Mouse (Mus musculus): ENCODE measurements around the gene Dtx4. TPM values are rescaled to one million over a fixed set of nuclear protein-coding genes. Genes with fewer than 3 reads are reported as not detected.

The Dtx4 gene
- polyA plus RNA-seq, 1 experiment from 2014 or later, result 15.0 TPM

DNA sequence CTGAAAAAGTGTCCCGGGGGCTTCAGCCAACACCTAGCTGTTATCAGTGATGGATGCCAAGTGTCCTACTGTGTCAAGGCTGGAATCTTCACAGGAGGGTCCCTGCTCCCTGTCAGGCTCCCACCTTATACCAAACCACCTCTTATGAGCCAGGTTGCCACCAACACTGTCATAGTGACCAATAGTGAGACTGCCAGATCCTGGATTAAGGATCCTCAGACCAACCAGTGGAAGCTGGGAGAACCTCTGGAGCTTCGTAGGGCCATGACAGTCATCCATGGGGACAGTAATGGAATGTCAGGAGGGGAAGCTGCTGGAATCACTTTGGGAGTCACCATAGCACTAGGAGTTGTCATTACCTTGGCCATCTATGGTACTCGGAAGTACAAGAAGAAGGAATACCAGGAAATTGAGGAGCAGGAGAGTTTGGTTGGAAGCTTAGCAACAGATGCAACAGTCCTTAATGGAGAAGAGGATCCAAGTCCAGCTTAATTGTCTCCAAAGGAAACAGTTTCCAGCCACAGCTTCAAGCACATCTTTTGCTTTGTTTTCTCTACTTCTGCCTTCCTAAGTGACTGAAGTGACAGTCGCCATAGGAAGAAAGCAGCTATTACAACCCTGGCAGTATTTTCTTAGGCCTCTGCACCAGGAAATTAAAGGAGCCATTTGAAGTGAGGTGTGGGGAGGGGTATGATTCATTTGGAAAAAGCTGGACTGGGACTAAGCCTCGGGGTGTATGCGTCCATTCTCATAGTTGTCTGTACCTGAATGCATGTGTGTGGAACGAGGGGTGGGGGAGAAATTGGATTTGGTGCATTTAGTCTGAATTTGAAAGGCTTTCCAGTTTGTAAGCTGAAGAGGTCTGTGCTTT is 38.2 kb downstream of the Dtx4 start:
- 73% methylated on average over 7 of the region's 7 CpGs for WGBS
- no peaks in the 10 kb centered on the region for H3K4me1 ChIP-seq (replicated peaks)
- H3K4me3 ChIP-seq (replicated peaks), result no peak overlapping the region
- no peak for ATAC-seq
- no peak overlapping the region for H3K9ac ChIP-seq
- H3K9me3 ChIP-seq, result no peaks in the 10 kb centered on the region
- no peak overlapping the region for H3K4me2 ChIP-seq (replicated peaks)
- no peaks in the 10 kb centered on the region for H3K27me3 ChIP-seq (replicated peaks)
- no peak overlapping the region for H3K27ac ChIP-seq
- peaks cover 4% of the 10 kb centered on the region; the same call in 1 of the 2 replicates for H3K36me3 ChIP-seq

GRCm38 (mm10) chr19:12460282-12461249 is 40.7 kb downstream of the Dtx4 start, which contains the start of gene Mpeg1:
Gene Mpeg1 (plus strand): TSS chr19:12460779.
- WGBS, result 70% methylated on average over 11 of the region's 11 CpGs
- Histone ChIP-seq H3K27ac (no peak within 1 kb of the TSS), H3K9me3 (no peaks in the 10 kb centered on the region), H3K36me3 (no peaks in the 10 kb centered on the region), H3K27me3 (replicated peaks) (no peaks in the 10 kb centered on the region), H3K4me1 (replicated peaks) (no peaks in the 10 kb centered on the region), H3K9ac (no peak within 1 kb of the TSS), H3K4me2 (replicated peaks) (no peak within 1 kb of the TSS), H3K4me3 (replicated peaks) (no peak within 1 kb of the TSS)
- ATAC-seq, result no peak

DNA sequence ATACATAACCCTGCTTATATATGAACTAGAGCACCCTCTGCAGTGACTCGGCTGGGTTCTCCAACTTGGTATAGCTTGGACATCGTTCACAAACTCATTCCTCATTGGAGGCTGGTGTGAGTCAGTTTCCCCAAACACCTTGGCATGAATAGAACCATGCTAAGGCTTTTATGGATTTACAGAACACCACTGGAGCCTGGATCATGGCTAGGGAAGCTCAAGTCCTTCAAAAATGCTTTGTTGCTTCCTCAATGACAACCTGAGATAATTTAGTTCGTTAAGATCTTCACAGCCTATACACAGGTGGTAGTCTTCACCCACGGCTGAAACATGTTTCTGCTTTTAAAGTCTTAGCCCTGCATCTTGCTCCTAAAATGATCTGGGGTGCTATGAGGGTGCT is 41.7 kb downstream of the Dtx4 start:
- WGBS, result 72% methylated on average over 4 of the region's 4 CpGs

DNA sequence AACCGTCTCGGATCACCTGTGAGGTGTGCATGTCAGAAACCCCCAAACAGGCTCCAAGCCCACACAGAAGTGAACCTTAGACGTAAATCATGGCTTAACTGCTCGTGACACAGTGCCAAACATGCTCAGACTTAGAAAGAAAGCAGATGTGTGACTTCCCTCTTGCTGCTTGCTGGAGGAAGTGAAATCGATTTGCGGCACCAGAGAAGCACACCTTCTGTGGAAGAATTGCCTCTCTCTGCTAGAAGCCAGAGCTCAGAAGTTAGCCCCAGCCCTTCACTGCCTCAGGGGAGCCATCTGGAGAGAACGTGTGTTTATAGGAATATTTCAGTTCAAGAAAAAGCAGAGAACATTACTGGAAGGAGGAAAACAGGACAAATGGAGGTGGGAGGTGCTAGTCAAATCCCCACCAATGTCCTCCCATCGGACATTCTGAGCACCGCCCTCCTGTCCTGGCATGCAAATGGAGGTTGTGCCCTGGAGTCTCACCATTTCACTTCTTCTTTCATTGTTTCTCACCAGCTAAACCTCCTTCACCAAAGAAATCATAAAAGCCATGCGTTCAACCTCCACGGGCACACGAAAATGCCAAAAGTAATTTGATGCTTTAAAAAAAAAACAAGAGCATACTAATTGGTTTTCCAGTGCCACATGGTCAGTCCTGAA is 43.7 kb downstream of the Dtx4 start:
- Histone ChIP-seq H3K27ac (peak overlapping the region; percentile 36; the same call in 1 of the 2 replicates), H3K4me1 (replicated peaks) (no peaks in the 10 kb centered on the region), H3K9me3 (no peaks in the 10 kb centered on the region), H3K4me3 (replicated peaks) (no peak overlapping the region), H3K4me2 (replicated peaks) (peak overlapping the region; percentile 26), H3K36me3 (no peaks in the 10 kb centered on the region), H3K27me3 (replicated peaks) (no peaks in the 10 kb centered on the region), H3K9ac (no peak overlapping the region)
- no peak for ATAC-seq
- WGBS, result 51% methylated on average over 12 of the region's 12 CpGs

More for the DNA sequence above, 41.7 kb downstream of the Dtx4 start:
- no peak overlapping the region for H3K27ac ChIP-seq
- H3K4me2 ChIP-seq (replicated peaks), result no peak overlapping the region
- H3K9me3 ChIP-seq, result no peaks in the 10 kb centered on the region
- H3K4me3 ChIP-seq (replicated peaks), result no peak overlapping the region
- no peaks in the 10 kb centered on the region for H3K36me3 ChIP-seq
- H3K4me1 ChIP-seq (replicated peaks), result no peaks in the 10 kb centered on the region
- no peak overlapping the region for H3K9ac ChIP-seq
- H3K27me3 ChIP-seq (replicated peaks), result no peaks in the 10 kb centered on the region
- ATAC-seq, result no peak

- H3K27me3 ChIP-seq (replicated peaks), result no peaks in the 10 kb centered on the region
- H3K9me3 ChIP-seq, result no peaks in the 10 kb centered on the region
- ATAC-seq, result no peak
- H3K27ac ChIP-seq, result no peak overlapping the region
- no peak overlapping the region for H3K9ac ChIP-seq
- WGBS, result 86% methylated on average over 3 of the region's 3 CpGs
- no peak overlapping the region for H3K4me3 ChIP-seq (replicated peaks)
- no peak overlapping the region for H3K4me2 ChIP-seq (replicated peaks)
- no peaks in the 10 kb centered on the region for H3K36me3 ChIP-seq
- H3K4me1 ChIP-seq (replicated peaks), result peaks cover 4% of the 10 kb centered on the region; the same call in 1 of the 2 replicates
Observed at GRCm38 (mm10) chr19:12445014-12445413, 56.2 kb downstream of the Dtx4 start.

GRCm38 (mm10) chr19:12442560-12442959 is 58.7 kb downstream of the Dtx4 start:
- ATAC-seq, result no peak
- H3K4me2 ChIP-seq (replicated peaks), result no peak overlapping the region
- no peaks in the 10 kb centered on the region for H3K36me3 ChIP-seq
- H3K4me1 ChIP-seq (replicated peaks), result peaks cover 4% of the 10 kb centered on the region; the same call in 1 of the 2 replicates
- 80% methylated on average over 4 of the region's 4 CpGs for WGBS
- H3K27me3 ChIP-seq (replicated peaks), result no peaks in the 10 kb centered on the region
- no peak overlapping the region for H3K4me3 ChIP-seq (replicated peaks)
- H3K9me3 ChIP-seq, result no peaks in the 10 kb centered on the region
- no peak overlapping the region for H3K9ac ChIP-seq
- H3K27ac ChIP-seq, result no peak overlapping the region

- H3K9me3 ChIP-seq, result no peaks in the 10 kb centered on the region
- H3K27me3 ChIP-seq (replicated peaks), result no peaks in the 10 kb centered on the region
- H3K4me2 ChIP-seq (replicated peaks), result no peak overlapping the region
- peaks cover 4% of the 10 kb centered on the region; the same call in 1 of the 2 replicates for H3K4me1 ChIP-seq (replicated peaks)
- 60% methylated on average over 5 of the region's 5 CpGs for WGBS
- no peak overlapping the region for H3K4me3 ChIP-seq (replicated peaks)
- H3K36me3 ChIP-seq, result no peaks in the 10 kb centered on the region
- H3K27ac ChIP-seq, result 0 out of 2 replicates have a peak overlapping the region, but pooled peaks have one; percentile 27
- no peak for ATAC-seq
- H3K9ac ChIP-seq, result no peak overlapping the region
Observed at GRCm38 (mm10) chr19:12440103-12440725, 61.0 kb downstream of the Dtx4 start.

DNA sequence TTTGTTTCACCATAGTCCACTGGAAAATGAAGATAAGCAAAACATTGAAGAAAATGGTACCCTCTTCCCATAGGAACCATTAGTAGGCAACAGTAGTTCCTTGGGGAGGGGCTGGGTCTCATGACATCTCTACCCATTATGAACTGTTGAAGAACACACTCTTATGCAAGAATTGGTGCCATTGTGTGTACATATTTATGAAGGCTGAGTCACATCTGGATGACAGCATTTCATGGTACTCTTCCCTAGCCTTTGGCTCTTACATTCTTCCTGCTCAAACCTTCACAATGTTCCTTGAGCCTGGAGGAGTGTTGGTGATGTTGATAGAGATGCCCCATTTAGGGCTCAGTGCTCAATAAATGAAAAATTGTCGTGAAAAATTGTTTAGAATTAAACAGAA is 61.7 kb downstream of the Dtx4 start:
- 40% methylated on average over 1 of the region's 1 CpGs for WGBS
- no peak for ATAC-seq

DNA sequence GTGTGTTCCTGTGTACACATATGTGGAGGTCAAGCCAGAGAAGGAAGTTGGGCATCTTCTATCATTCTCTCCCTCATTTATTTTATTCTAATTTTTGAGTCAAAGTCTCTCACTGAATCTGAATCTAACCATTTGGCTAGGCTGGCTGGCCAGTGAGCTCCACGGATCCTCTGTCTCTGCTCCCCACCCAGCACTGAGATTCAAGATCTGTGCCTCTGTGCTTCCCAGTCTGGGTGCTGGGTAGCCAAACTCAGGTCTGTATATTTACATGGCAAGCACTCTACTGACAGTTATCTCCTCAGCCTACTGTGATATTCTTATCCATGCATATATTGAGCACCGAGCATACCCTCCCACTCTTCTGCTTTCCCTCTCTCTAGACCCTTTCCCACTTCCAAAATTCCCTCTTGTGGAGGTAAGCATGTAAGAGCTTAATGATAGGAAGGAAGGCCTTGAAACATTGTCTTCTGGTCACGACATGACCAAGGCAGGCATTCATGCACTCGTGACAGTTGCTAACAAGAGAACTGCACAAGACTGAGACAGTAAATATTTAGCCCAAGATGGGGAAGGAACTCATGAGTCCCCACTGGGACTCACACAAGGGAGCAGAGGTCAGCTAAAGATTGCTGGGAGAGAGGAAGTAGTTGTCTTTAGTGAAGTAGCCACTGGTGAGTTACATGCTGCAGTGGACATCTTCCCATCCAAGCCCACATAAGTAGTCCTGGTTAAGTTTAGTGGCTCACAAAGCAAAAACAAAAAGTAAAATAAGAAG is 65.3 kb downstream of the Dtx4 start:
- WGBS, result 79% methylated on average over 4 of the region's 4 CpGs

More for the DNA sequence above, 61.7 kb downstream of the Dtx4 start:
- H3K4me2 ChIP-seq (replicated peaks), result no peak overlapping the region
- H3K4me3 ChIP-seq (replicated peaks), result no peak overlapping the region
- H3K27ac ChIP-seq, result no peak overlapping the region
- no peak overlapping the region for H3K9ac ChIP-seq
- H3K9me3 ChIP-seq, result no peaks in the 10 kb centered on the region
- no peaks in the 10 kb centered on the region for H3K27me3 ChIP-seq (replicated peaks)
- peaks cover 4% of the 10 kb centered on the region; the same call in 1 of the 2 replicates for H3K4me1 ChIP-seq (replicated peaks)
- H3K36me3 ChIP-seq, result no peaks in the 10 kb centered on the region

GRCm38 (mm10) chr19:12435011-12435416 is 66.2 kb downstream of the Dtx4 start:
- ATAC-seq, result no peak
- Histone ChIP-seq H3K27ac (no peak overlapping the region), H3K27me3 (replicated peaks) (no peaks in the 10 kb centered on the region), H3K9ac (no peak overlapping the region), H3K4me3 (replicated peaks) (no peak overlapping the region), H3K4me1 (replicated peaks) (no peaks in the 10 kb centered on the region), H3K9me3 (no peaks in the 10 kb centered on the region), H3K36me3 (no peaks in the 10 kb centered on the region), H3K4me2 (replicated peaks) (no peak overlapping the region)
- WGBS, result 83% methylated on average over 4 of the region's 4 CpGs

More for the DNA sequence above, 65.3 kb downstream of the Dtx4 start:
- H3K27me3 ChIP-seq (replicated peaks), result no peaks in the 10 kb centered on the region
- H3K27ac ChIP-seq, result no peak overlapping the region
- H3K4me3 ChIP-seq (replicated peaks), result no peak overlapping the region
- no peak overlapping the region for H3K9ac ChIP-seq
- no peak for ATAC-seq
- H3K4me1 ChIP-seq (replicated peaks), result peaks cover 4% of the 10 kb centered on the region; the same call in 1 of the 2 replicates
- H3K9me3 ChIP-seq, result no peaks in the 10 kb centered on the region
- H3K36me3 ChIP-seq, result no peaks in the 10 kb centered on the region
- no peak overlapping the region for H3K4me2 ChIP-seq (replicated peaks)

- Histone ChIP-seq H3K27me3 (replicated peaks) (no peaks in the 10 kb centered on the region), H3K4me2 (replicated peaks) (no peak overlapping the region), H3K36me3 (no peaks in the 10 kb centered on the region), H3K9me3 (no peaks in the 10 kb centered on the region), H3K9ac (no peak overlapping the region), H3K4me3 (replicated peaks) (no peak overlapping the region), H3K27ac (no peak overlapping the region), H3K4me1 (replicated peaks) (no peaks in the 10 kb centered on the region)
- peak; percentile 34; the same call in 1 of the 2 replicates for ATAC-seq
- 14% methylated on average over 2 of the region's 2 CpGs for WGBS
Observed at GRCm38 (mm10) chr19:12433033-12433432, 68.2 kb downstream of the Dtx4 start.
